ENCODE assay signal across 10 mouse cellular contexts in the genomic region with DNA sequence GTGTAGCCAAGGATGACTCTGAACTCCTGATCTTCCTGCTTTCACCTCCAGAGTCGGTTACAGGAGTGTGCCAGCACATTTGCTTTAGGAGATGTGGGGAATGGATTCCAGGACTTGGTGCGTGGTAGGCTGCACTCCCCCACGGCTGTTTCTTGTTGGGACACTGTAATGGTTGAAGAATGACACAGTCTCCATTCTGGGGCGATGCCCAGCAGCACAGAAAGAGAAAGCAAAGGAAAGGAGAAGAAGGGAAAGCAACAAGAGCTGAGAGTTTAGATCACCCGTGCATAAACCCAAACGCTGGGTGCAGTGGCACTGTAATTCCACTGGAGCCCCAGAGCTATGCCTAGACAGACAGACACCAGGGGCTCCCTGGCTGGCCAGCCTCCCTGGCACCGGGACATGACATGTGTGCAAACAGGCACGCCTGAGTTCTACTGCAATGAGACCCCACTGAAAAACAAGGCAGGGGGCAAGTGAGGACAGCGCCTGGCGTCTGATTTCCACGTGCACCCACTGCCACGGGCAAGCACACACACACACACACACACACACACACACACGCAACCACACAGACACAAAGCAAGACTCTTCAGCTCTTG.
DNase-seq lines count a peak whose midpoint lies in the region; ATAC-seq lines count a peak whose summit lies in the region.
"Had no signal": no experiment of that assay in that cellular context is flagged by ENCODE, and none has a peak within 500 bp of the region (broad histone marks: within the 10 kb centered on the region; RNA-seq: fewer than 3 reads in every experiment).

No protein-coding gene starts in this region.

- no peak for ATAC-seq in kidney, embryonic 14.5 days (ENCODE audit: low FRiP score, low TSS enrichment)
- ATAC-seq in neural tube, embryonic 15.5 days (ENCODE audit: low FRiP score) = no peak
- no peak for ATAC-seq in megakaryocyte progenitor cell, adult 5-6 weeks (replicated peaks; ENCODE audit: poor library complexity)

- H3K4me1 ChIP-seq in kidney, embryonic 14.5 days (ENCODE audit: control insufficient read depth, insufficient read depth, low read length) = peaks cover 60% of the 10 kb centered on the region
- H3K4me1 ChIP-seq in neural tube, embryonic 15.5 days = peaks cover 58% of the 10 kb centered on the region

- H3K4me3 ChIP-seq in kidney, embryonic 14.5 days (ENCODE audit: low read length) = no peak overlapping the region
- H3K4me3 ChIP-seq in neural tube, embryonic 15.5 days (replicated peaks) = no peak overlapping the region

- H3K27ac ChIP-seq in kidney, embryonic 14.5 days (ENCODE audit: low read depth, low read length) = peak overlapping the region; percentile 56; the same call in 1 of the 2 replicates
- H3K27ac ChIP-seq in neural tube, embryonic 15.5 days (replicated peaks) = 0 out of 2 replicates have a peak overlapping the region, but pooled peaks have one; percentile 23

- no peak overlapping the region for H3K4me2 ChIP-seq in kidney, embryonic 14.5 days (replicated peaks; ENCODE audit: low read depth, low read length)
- no peak overlapping the region for H3K4me2 ChIP-seq in neural tube, embryonic 15.5 days

- no peak overlapping the region; the same call in 1 of the 2 replicates for H3K9ac ChIP-seq in kidney, embryonic 14.5 days (ENCODE audit: low read depth, low read length)
- H3K9ac ChIP-seq in neural tube, embryonic 15.5 days (replicated peaks) = no peak overlapping the region

- H3K9me3 ChIP-seq in kidney, embryonic 14.5 days (ENCODE audit: control insufficient read depth, low read length) = no peaks in the 10 kb centered on the region
- no peaks in the 10 kb centered on the region for H3K9me3 ChIP-seq in neural tube, embryonic 15.5 days (replicated peaks)

- 57% methylated on average over 13 of the region's 13 CpGs for WGBS in kidney, embryonic 14.5 days
- 69% methylated on average over 13 of the region's 13 CpGs for WGBS in neural tube, embryonic 15.5 days

- DNase-seq in cerebellum, postnatal 10 days = peak; percentile 57 to 64
- no peak for DNase-seq in cerebellum, adult 11-12 months
- no peak for DNase-seq in kidney, postnatal 4 days
- no peak for DNase-seq in neural tube, embryonic 10.5 days (ENCODE audit: extremely low spot score, low spot score)
- no peak for DNase-seq in embryo, embryonic 10 days (ENCODE audit: low spot score)
- DNase-seq: kidney, adult 11 months; spleen, adult 18-20 months had no signal

- H3K36me3 ChIP-seq in kidney, embryonic 14.5 days (ENCODE audit: control insufficient read depth, insufficient read depth, low read length) = no peaks in the 10 kb centered on the region
- H3K36me3 ChIP-seq in neural tube, embryonic 15.5 days = no peaks in the 10 kb centered on the region

- no peaks in the 10 kb centered on the region for H3K27me3 ChIP-seq in kidney, embryonic 14.5 days (ENCODE audit: control insufficient read depth, insufficient read depth, low read length)
- H3K27me3 ChIP-seq in neural tube, embryonic 15.5 days (replicated peaks) = no peaks in the 10 kb centered on the region

Comparison
In these comparisons a context has a peak if more than half of its experiments do, and no peak if none do; other contexts are left out.
1. DNase-seq: peak in cerebellum, postnatal 10 days (2 of 2); none in cerebellum, adult 11-12 months (single experiment), kidney, postnatal 4 days (0 of 2), neural tube, embryonic 10.5 days (single experiment) and embryo, embryonic 10 days (single experiment).